Mouse (Mus musculus) forebrain, postnatal 0 days (tissue): ENCODE measurements at regions not wholly inside any gene's neighbourhood (a gene's known extent, or its start where the extent isn't known, plus 50 kb on each side); places are given as distances from the start of the nearest gene placed in this dataset.

Experiments used
- ATAC-seq: fragments of 200-750 bp; cut with Nextera tagmentation; 2 replicates; pipeline ENCODE4 v1.8.0; 2017; ENCODE audit warnings: mild to moderate bottlenecking, moderate library complexity
- DNase-seq: peaks from one replicate; pipeline ENCODE4 v3.0.0-alpha.2; 2015
- H3K27ac ChIP-seq: fragments of 300-500 bp; sonication (generic); 2 replicates; pipeline ENCODE4 v1.5.1; 2014; ENCODE audit warnings: low read depth, mild to moderate bottlenecking, antibody characterized with exemption, low read length, moderate library complexity, mixed read lengths
- H3K27me3 ChIP-seq: fragments of 300-500 bp; sonication (generic); 2 replicates; pipeline ENCODE4 v1.6.1; 2014; ENCODE audit warnings: mild to moderate bottlenecking, low read length, mixed read lengths; ENCODE audit not compliant: insufficient read depth
- H3K36me3 ChIP-seq: fragments of 300-500 bp; sonication (generic); 2 replicates; pipeline ENCODE4 v1.6.1; 2014; ENCODE audit warnings: mild to moderate bottlenecking, moderate library complexity; ENCODE audit not compliant: insufficient read depth
- H3K4me1 ChIP-seq: fragments of 300-500 bp; sonication (generic); 2 replicates; pipeline ENCODE4 v1.6.1; 2014; ENCODE audit warnings: antibody characterized with exemption; ENCODE audit not compliant: insufficient read depth
- H3K4me2 ChIP-seq: fragments of 300-500 bp; sonication (generic); 2 replicates; pipeline ENCODE4 v1.6.1; 2014; ENCODE audit warnings: low read depth, mild to moderate bottlenecking, moderate library complexity
- H3K4me3 ChIP-seq: fragments of 300-500 bp; sonication (generic); 2 replicates; pipeline ENCODE4 v1.5.1; 2014; ENCODE audit warnings: low read depth, low read length, mixed read lengths
- H3K9ac ChIP-seq: fragments of 300-500 bp; sonication (generic); 2 replicates; pipeline ENCODE4 v1.6.1; 2014; ENCODE audit warnings: mild to moderate bottlenecking
- H3K9me3 ChIP-seq: fragments of 300-500 bp; sonication (generic); 2 replicates; pipeline ENCODE4 v1.6.1; 2016; ENCODE audit warnings: low read length
- CTCF ChIP-seq: sonication (generic); IDR thresholded peaks from 2 replicates; pipeline ENCODE4 v1.5.1; 2016; ENCODE audit warnings: antibody characterized with exemption, control low read depth, low read depth
- WGBS: fragments of 180-500 bp; shearing (Covaris S2); extraction: QIAGEN DNeasy Blood & Tissue Kit; methylation state at CpG from one replicate; pipeline ENCODE4 v1.1.7; 2014; 5-methylcytosine and 5-hydroxymethylcytosine counted together

DNA sequence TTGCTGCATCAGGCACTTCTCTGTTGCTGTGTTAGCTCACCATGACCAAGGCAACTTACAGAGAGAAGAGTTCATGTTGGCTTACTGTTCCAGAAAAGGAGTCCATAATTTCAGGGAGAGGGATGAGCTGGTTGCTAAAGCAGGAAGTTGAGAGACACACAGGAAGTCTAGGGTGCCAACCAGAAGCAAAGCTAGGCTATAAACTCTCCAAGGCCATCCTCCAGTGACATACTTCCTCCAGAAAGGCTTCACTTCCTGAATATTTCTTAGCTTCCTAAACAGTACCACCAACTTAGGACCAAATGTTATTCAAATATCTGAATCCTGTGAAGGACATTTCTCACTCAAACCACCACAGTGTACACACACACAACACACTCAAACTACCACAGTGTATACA is 2010.6 kb downstream of the A830018L16Rik start:
- DNase-seq: no peak
- H3K27me3 ChIP-seq: no peaks in the 10 kb centered on the region; the same call in 1 of the 2 replicates
- H3K27ac ChIP-seq: no peak overlapping the region
- no peak for ATAC-seq
- no peak overlapping the region for H3K4me2 ChIP-seq
- TF ChIP-seq CTCF: no peak
- H3K9me3 ChIP-seq: no peaks in the 10 kb centered on the region
- H3K36me3 ChIP-seq: no peaks in the 10 kb centered on the region
- H3K9ac ChIP-seq: no peak overlapping the region
- H3K4me1 ChIP-seq: no peaks in the 10 kb centered on the region
- no peak overlapping the region for H3K4me3 ChIP-seq

DNA sequence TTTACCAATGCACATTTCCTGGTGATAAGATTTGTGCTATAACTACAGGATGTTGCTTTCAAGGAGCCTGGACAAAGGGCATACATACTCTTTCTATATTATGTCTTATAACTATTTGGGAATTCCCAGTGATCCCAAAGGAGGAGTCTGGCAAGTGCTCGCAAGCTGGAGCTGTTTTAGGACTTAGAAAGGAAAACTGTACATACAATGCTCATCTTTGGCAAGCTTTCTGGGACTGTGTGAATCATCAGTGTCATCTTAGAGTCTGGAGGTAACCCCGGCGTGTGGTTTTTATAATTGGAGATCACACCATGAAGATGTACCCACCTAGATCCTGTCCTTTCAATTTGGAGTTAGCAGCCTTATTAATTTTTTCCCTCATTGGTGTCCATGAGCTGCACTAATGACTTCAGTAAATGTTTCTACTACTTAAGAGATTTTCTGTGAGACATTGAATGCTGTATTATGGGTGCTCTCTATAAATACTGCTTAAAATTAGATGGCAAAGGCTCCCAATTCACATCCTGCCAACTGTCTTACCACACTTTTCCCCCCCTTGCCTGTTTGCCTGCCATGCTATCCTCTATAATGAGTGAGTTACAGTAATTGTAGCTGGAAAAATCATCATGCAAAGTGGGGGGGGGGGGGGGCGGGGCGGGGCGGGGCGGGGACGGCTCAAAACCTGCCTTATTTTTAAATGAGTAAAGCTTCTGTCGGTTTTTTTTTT is 2011.9 kb downstream of the A830018L16Rik start:
- no peak overlapping the region for H3K27ac ChIP-seq
- H3K4me3 ChIP-seq: peak overlapping the region; percentile 40
- H3K4me2 ChIP-seq: peak overlapping the region; percentile 65
- H3K27me3 ChIP-seq: no peaks in the 10 kb centered on the region; the same call in 1 of the 2 replicates
- no peaks in the 10 kb centered on the region for H3K36me3 ChIP-seq
- DNase-seq (peak; percentile 41), ATAC-seq (peak; percentile 65)
- peak overlapping the region; percentile 58; the same call in 1 of the 2 replicates for H3K9ac ChIP-seq
- TF ChIP-seq CTCF: no peak
- H3K9me3 ChIP-seq: no peaks in the 10 kb centered on the region
- no peaks in the 10 kb centered on the region for H3K4me1 ChIP-seq
- 11% methylated on average over 9 of the region's 9 CpGs for WGBS

DNA sequence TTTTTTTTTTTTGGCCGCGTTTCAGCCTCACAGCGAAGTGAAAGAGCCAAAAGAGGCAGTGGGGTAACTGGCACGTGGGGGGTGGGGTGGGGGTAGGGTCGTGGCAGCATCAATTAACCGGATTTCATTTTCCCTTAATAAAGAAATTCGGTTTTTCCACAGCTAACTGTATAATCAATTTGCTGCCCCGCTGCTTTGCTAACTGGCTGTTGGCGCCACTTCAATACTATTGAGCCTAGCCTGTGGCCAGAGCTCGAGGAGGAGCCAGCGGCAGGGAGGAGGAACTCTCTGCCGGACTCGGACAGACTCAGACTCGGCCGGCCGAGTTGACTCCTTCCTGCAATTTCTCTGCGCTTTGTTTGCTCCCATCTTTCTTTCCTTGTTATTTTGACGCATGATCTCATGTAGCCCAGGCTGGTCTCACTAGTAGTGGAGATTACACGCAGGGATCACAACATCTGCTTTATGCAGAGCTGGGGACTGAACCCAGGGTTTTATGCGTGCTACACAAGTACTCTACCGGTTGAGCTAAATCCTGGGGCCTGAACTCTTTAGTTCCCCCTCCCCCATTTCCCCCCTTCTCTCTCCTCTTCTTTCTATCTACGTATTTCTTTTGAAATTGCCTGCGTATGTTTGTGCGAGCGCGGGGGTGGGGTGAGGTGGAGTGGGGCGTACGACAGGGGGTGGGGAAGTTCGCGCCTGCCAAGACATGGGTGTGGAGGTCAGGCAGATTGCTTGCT is 2012.6 kb downstream of the A830018L16Rik start:
- Histone ChIP-seq H3K27me3 (no peaks in the 10 kb centered on the region), H3K4me2 (peak overlapping the region; percentile 65), H3K36me3 (no peaks in the 10 kb centered on the region), H3K4me3 (peak overlapping the region; percentile 40), H3K4me1 (no peaks in the 10 kb centered on the region), H3K27ac (peak overlapping the region; percentile 45), H3K9me3 (no peaks in the 10 kb centered on the region), H3K9ac (peak overlapping the region; percentile 58)
- TF ChIP-seq CTCF: no peak
- peak; percentile 67 for DNase-seq
- peak; percentile 72 for ATAC-seq
- WGBS: 7% methylated on average over 30 of the region's 30 CpGs

DNA sequence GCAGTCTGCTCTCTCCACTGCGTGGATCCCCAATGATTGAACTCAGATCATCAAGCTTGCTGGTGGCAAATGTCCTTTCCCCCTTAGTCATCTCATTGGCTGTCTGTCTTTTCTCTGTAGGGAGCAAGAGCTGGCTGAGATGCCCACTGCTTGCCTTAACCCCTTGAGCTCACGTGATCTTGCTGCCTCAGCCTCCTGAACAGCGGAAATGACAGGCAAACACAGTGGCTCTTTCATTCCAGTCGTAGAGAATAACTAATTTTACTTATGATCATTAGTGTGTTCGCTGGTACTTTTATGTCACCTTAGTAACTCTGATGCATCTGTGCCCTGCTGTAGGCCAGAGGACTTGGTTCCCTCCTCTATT is 2013.1 kb downstream of the A830018L16Rik start:
- Histone ChIP-seq H3K27ac (no peak overlapping the region), H3K4me3 (no peak overlapping the region), H3K9ac (peak overlapping the region; percentile 58; the same call in 1 of the 2 replicates), H3K9me3 (no peaks in the 10 kb centered on the region), H3K4me1 (no peaks in the 10 kb centered on the region), H3K36me3 (no peaks in the 10 kb centered on the region), H3K4me2 (peak overlapping the region; percentile 65; the same call in 1 of the 2 replicates), H3K27me3 (no peaks in the 10 kb centered on the region)
- no peak; the same call in 1 of the 2 replicates for ATAC-seq
- WGBS: 52% methylated on average over 5 of the region's 5 CpGs
- TF ChIP-seq CTCF: no peak
- DNase-seq: no peak

DNA sequence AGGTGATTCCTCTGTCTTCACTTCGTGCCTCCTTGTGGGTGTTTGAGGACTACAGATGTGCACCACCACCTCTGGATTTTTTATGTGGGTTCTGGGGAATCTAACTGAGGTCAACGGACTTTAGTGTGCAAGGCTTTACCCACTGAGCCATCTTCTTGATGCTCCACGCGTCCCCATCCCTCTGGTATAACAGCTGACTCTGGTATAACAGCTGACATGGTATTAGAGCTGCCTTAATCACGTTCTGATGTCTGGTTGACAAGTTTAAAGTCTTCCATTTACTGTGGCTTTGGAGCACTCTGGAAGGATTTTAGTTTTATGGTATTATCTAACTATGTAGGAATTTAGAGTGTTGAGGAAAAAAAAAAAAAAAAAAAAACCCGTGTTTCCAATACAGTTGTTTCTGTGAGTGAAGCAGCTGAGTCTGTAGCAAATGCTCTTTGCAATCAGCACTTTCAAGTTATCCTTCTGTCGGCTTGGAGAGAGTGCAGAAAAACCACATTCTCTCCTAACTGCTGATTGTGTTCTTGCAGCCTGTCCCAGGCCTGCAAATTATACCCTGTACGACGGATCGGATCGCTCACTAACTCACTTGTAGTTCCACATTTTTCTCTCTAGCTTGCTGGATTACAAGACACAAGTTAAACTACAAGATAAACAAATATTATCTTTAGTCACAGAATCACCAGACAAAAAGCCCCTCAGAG is 2013.7 kb downstream of the A830018L16Rik start:
- DNase-seq (peak; percentile 27), ATAC-seq (peak; percentile 33)
- no peak overlapping the region for H3K27ac ChIP-seq
- no peak overlapping the region for H3K4me2 ChIP-seq
- H3K9me3 ChIP-seq: no peaks in the 10 kb centered on the region
- H3K36me3 ChIP-seq: no peaks in the 10 kb centered on the region
- no peaks in the 10 kb centered on the region for H3K4me1 ChIP-seq
- no peaks in the 10 kb centered on the region for H3K27me3 ChIP-seq
- 56% methylated on average over 11 of the region's 11 CpGs for WGBS
- no peak for TF ChIP-seq CTCF
- H3K9ac ChIP-seq: no peak overlapping the region
- no peak overlapping the region for H3K4me3 ChIP-seq

DNA sequence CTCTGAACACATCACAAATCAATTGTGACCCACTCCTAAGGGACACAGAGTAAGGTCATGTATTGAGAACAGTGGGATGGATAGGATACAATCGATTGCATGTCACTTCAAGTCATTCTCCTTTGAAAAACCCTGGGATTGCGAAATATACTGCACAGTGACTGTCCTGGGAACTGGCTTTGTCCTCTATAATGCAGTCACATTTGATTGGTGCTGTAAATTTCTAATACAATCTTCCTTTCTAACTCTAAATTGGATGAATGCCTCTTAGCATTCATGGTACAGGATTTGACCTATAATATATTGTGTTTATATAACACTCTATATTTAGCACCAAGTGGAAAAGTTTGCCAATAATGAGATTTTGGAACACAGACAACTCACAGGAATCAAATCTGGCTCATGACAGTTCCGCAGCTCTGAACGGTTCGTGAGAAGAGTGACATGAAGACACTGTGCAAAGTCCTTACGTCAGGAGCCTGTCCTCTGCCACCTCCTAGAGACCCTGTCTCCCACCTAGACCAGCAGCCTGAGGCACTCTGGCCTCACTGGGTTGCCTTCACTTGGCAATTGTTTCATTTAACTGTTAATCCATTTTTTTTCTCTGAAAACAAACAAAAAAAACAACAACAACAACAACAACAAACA is 2024.0 kb downstream of the A830018L16Rik start:
- no peak overlapping the region for H3K27ac ChIP-seq
- DNase-seq (no peak), ATAC-seq (no peak)
- no peaks in the 10 kb centered on the region for H3K4me1 ChIP-seq
- no peak overlapping the region for H3K9ac ChIP-seq
- H3K9me3 ChIP-seq: no peaks in the 10 kb centered on the region
- TF ChIP-seq CTCF: no peak
- H3K4me2 ChIP-seq: no peak overlapping the region
- 65% methylated on average over 6 of the region's 6 CpGs for WGBS
- H3K36me3 ChIP-seq: no peaks in the 10 kb centered on the region
- no peaks in the 10 kb centered on the region for H3K27me3 ChIP-seq
- H3K4me3 ChIP-seq: no peak overlapping the region
